Mouse (Mus musculus) activated CD4-positive, CD25-positive, alpha-beta regulatory T cell, adult 9 weeks (primary cell): ENCODE results near the gene H2afb1. TPM values are rescaled to one million over a fixed set of nuclear protein-coding genes. Genes with fewer than 3 reads are reported as not detected.

ENCODE experiments used
- polyA plus RNA-seq: library from polyadenylated mRNA; unstranded; fragments of 100-300 nt; shearing (Covaris generic); gene quantifications from one replicate; pipeline ENCODE4 v1.2.1, GENCODE M21; 2017

The H2afb1 gene
- polyA plus RNA-seq: not detected

GRCm38 (mm10) chrX:117014457-117014856 is at the start of gene H2afb1:
Gene H2afb1, plus strand, starts transcription at chrX:117014757.

